Mouse (Mus musculus) small intestine, adult 2 months (tissue): ENCODE measurements around the gene Krr1. TPM values are rescaled to one million over a fixed set of nuclear protein-coding genes. Genes with fewer than 3 reads are reported as not detected.
"Not testable (repeated sequence)": the region's sequence is repeated elsewhere in the genome, so short reads cannot be mapped to it uniquely, and the experiment has no call there.

Experiments
- H3K27ac ChIP-seq: fragments of 200-500 bp; 2 replicates; pipeline ENCODE4 v1.5.1; 2012; ENCODE audit warnings: low read depth, low read length, control low read depth, inconsistent platforms; ENCODE audit not compliant: insufficient read depth
- H3K27me3 ChIP-seq: fragments of 200-500 bp; 2 replicates; pipeline ENCODE4 v1.6.1; 2012; ENCODE audit warnings: mild to moderate bottlenecking, moderate library complexity, low read length, inconsistent platforms; ENCODE audit not compliant: control insufficient read depth, insufficient read depth
- H3K36me3 ChIP-seq: fragments of 200-500 bp; 2 replicates; pipeline ENCODE4 v1.6.1; 2012; ENCODE audit warnings: mild to moderate bottlenecking, low read length, control low read depth, inconsistent platforms; ENCODE audit not compliant: control insufficient read depth, insufficient read depth
- H3K4me1 ChIP-seq: fragments of 200-500 bp; 2 replicates; pipeline ENCODE4 v1.6.1; 2012; ENCODE audit warnings: low read length, inconsistent platforms, mixed read lengths; ENCODE audit not compliant: control insufficient read depth, insufficient read depth, insufficient read length
- H3K4me3 ChIP-seq: fragments of 200-500 bp; 2 replicates; pipeline ENCODE4 v1.5.1; 2012; ENCODE audit warnings: low read depth, mild to moderate bottlenecking, control low read depth, inconsistent platforms, low read length, moderate library complexity
- CTCF ChIP-seq: fragments of 200-500 bp; IDR thresholded peaks from 2 replicates; pipeline ENCODE4 v1.5.1; 2012; ENCODE audit warnings: low read depth, mild to moderate bottlenecking, control low read depth, inconsistent platforms, low read length, moderate library complexity, mixed read lengths; ENCODE audit not compliant: insufficient replicate concordance, insufficient read length; ENCODE audit errors: extremely low read depth
- POLR2A ChIP-seq: fragments of 200-500 bp; IDR thresholded peaks from 2 replicates; pipeline ENCODE4 v1.6.1; 2012; ENCODE audit warnings: low read depth, mild to moderate bottlenecking, control low read depth, inconsistent platforms, low read length, moderate library complexity
- WGBS: fragments of 180-500 bp; shearing (Covaris S2); methylation state at CpG from one replicate; pipeline ENCODE4 v1.1.7; 2018; 5-methylcytosine and 5-hydroxymethylcytosine counted together
- polyA plus RNA-seq: library from polyadenylated mRNA; depleted of rRNA; stranded (reverse); fragments of >200 nt; gene quantifications from 2 replicates; pipeline ENCODE4 v1.2.3, GENCODE M21; 2012; rRNA removed

Krr1 gene
- polyA plus RNA-seq, 1 experiment = 1.2 TPM

DNA sequence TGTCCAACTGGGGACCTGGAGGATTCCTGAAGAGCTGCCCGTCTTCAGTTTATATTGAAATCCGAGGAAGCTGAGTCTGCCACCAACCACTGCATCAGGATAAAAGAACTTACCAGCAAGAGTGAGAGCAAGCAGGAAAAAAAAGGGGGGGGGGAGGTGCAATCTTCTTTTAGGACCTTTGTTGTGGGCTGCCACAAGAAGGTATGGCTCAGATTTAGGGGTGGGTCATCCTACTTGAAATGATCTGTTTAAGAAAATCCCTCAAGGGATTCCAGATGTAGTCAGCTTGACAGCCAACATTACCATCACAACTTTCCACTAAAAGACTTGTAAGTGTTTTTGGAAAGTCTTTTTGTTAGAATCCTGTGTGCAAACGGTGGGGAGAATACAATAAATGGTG, 27.3 kb downstream of the Krr1 start:
- H3K27me3 ChIP-seq = no peaks in the 10 kb centered on the region
- TF ChIP-seq POLR2A = no peak
- no peak for TF ChIP-seq CTCF
- WGBS = 64% methylated on average over 3 of the region's 3 CpGs

DNA sequence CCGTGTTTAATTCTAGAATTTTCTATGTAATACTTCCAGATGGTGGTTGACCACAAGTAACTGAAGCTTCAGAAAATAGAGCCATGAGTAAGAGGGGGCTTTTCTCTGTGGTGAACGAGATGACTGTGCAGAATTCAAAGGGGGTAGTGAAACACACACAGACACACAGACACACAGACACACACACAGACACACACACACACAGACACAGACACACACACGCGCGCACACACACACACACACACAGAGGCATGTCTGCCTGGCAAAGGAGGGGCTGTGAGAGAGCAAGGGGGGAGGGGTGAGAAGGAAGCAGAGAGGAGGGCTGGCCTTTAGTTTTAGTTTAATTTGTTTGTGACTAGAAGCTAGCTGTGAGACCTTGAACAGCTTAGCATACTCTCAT, 28.1 kb downstream of the Krr1 start:
- Histone ChIP-seq H3K27me3 (no peaks in the 10 kb centered on the region), H3K27ac (no peak overlapping the region), H3K4me3 (no peak overlapping the region), H3K36me3 (no peaks in the 10 kb centered on the region), H3K4me1 (peaks cover 4% of the 10 kb centered on the region; the same call in 1 of the 2 replicates)
- TF ChIP-seq CTCF = no peak
- no peak for TF ChIP-seq POLR2A
- 77% methylated on average over 5 of the region's 5 CpGs for WGBS

More for the DNA sequence above, 27.3 kb downstream of the Krr1 start:
- Histone ChIP-seq H3K36me3 (no peaks in the 10 kb centered on the region), H3K4me1 (peaks cover 4% of the 10 kb centered on the region; the same call in 1 of the 2 replicates), H3K27ac (no peak overlapping the region), H3K4me3 (no peak overlapping the region)

DNA sequence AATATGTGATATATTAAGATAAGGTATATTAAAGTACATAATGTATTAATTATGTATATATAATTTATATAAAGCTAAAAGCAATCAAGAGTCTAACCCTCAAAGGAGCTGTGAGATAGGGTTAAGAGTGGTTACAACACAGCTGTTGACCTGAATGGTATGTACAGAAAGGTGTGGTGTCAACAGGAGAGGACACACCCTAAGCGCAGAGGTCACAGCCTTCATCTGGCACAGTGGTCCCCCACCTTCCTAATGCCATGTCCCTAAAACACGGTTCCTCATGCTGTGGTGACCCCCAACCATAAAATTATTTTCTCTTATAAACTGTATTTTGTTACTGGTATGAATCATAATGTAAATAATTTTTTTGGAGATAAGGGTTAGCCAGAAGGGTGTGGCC, 28.9 kb downstream of the Krr1 start:
- WGBS = 36% methylated on average over 2 of the region's 2 CpGs
- H3K27me3 ChIP-seq = no peaks in the 10 kb centered on the region
- H3K4me1 ChIP-seq = peaks cover 4% of the 10 kb centered on the region; the same call in 1 of the 2 replicates
- H3K4me3 ChIP-seq = no peak overlapping the region
- H3K36me3 ChIP-seq = no peaks in the 10 kb centered on the region
- H3K27ac ChIP-seq = no peak overlapping the region; the same call in 1 of the 2 replicates
- no peak for TF ChIP-seq CTCF
- no peak for TF ChIP-seq POLR2A

DNA sequence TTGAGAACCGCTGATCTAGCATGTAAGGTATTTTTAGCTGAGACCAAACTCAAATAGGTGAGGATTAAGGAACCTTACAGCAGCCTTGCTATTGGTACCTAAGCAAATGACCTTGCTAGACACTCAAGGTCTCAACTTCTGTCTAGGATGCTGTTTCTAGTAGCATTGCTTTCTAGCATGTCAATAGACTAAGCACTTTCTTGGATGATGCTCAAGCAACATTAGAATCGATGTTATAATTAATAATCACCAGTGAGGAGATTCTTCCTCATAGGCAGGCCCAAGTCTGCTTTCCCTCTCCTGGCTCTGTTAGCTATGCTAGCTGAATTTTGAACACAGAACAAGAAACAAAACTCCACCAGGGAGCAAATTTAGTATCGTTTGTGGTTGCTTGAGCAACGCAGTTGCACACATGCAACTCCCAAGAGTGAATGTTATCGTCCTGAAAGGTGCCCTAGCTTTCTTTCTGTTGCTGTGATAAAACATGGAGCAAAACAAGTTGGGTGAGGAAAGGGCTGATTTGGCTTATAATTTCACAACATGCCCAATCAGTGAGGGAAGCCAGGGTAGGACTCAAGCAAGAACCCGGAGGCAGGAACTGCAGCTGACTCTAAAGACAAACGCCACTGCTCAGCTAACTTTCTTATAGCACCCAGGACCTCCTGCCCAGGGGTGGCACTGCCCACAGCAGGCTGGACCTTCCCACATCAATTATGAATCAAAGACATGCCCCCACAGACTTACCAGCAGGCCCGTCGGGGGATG, 29.5 kb downstream of the Krr1 start:
- no peaks in the 10 kb centered on the region for H3K27me3 ChIP-seq
- TF ChIP-seq CTCF (no peak), POLR2A (no peak)
- WGBS = 55% methylated on average over 9 of the region's 9 CpGs
- H3K4me3 ChIP-seq = peak overlapping the region; percentile 36
- peaks cover 4% of the 10 kb centered on the region; the same call in 1 of the 2 replicates for H3K4me1 ChIP-seq
- no peaks in the 10 kb centered on the region for H3K36me3 ChIP-seq
- H3K27ac ChIP-seq = peak overlapping the region; percentile 77

GRCm38 (mm10) chr10:112002544-112003215, 30.2 kb downstream of the Krr1 start, which contains the start of gene Glipr1:
TSS of gene Glipr1 (minus strand) at chr10:112002631.
- Histone ChIP-seq H3K27me3 (no peaks in the 10 kb centered on the region), H3K4me3 (peak within 1 kb of the TSS; percentile 36), H3K27ac (peak within 1 kb of the TSS; percentile 77), H3K4me1 (peaks cover 4% of the 10 kb centered on the region; the same call in 1 of the 2 replicates), H3K36me3 (no peaks in the 10 kb centered on the region)
- TF ChIP-seq CTCF (no peak), POLR2A (no peak)
- 20% methylated on average over 9 of the region's 9 CpGs for WGBS

DNA sequence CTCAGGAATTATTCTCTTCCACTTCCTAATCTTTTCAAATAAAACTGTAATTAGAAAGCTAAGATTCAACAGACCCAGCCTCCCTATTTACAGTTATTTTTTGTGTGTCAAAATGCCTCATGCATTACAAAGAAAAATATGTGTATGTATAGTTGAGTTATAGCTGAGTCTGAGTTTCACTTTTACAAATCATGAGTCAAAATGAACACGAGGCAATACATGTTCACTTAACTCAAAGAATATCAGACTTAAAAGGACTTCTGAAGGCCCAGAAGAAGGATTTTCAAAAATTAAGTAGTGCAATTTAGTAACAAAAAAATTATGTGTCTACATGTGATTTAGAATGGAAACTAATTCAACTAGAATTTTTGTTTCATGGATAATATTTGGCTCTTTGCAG, 37.0 kb downstream of the Krr1 start:
- H3K4me1 ChIP-seq, H3K27me3 ChIP-seq, H3K27ac ChIP-seq, H3K36me3 ChIP-seq, H3K4me3 ChIP-seq: not testable (repeated sequence)
- 52% methylated on average over 1 of the region's 1 CpGs for WGBS

DNA sequence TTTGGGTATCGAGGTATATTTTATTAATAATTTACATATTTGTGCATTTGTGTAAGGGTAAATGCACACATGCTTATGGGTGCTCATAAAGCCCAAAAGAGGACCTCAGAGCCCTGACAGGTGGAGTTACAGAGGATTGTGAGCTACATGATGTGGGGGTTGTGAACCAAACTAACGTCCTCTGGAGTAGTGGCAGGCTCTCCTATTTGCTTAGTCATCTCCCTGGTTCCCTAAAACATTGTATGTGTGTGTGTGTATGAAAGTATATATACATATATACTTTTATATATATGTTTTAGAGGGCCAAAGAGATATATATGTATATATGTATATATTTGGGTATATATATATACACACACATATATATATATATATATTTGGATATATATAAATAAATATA, 51.1 kb downstream of the Krr1 start:
- H3K27me3 ChIP-seq = no peaks in the 10 kb centered on the region
- 67% methylated on average over 2 of the region's 2 CpGs for WGBS
- TF ChIP-seq CTCF (no peak), POLR2A (no peak)
- no peak overlapping the region for H3K27ac ChIP-seq
- H3K4me3 ChIP-seq = no peak overlapping the region
- no peaks in the 10 kb centered on the region for H3K36me3 ChIP-seq
- H3K4me1 ChIP-seq = no peaks in the 10 kb centered on the region

GRCm38 (mm10) chr10:112028689-112029088, 56.2 kb downstream of the Krr1 start:
- H3K27ac ChIP-seq, H3K4me1 ChIP-seq, H3K36me3 ChIP-seq, H3K4me3 ChIP-seq, H3K27me3 ChIP-seq: not testable (repeated sequence)
- 65% methylated on average over 3 of the region's 3 CpGs for WGBS

Other genes starting within 250 kb of the Krr1 start
- 11.2 and 13.2 TPM in 2 replicates for gene Glipr1, start 30.0 kb downstream of the Krr1 start, polyA plus RNA-seq
- gene Glipr1l1, start 87.5 kb downstream of the Krr1 start, polyA plus RNA-seq = not detected in 2 replicates
- gene Glipr1l2, start 110.7 kb downstream of the Krr1 start, polyA plus RNA-seq = not detected in 2 replicates
- not detected in 2 replicates for gene Glipr1l3, start 187.7 kb downstream of the Krr1 start, polyA plus RNA-seq
- gene Caps2, start 191.0 kb downstream of the Krr1 start, polyA plus RNA-seq = not detected in 2 replicates